Mouse (Mus musculus): ENCODE results near the gene Dclk1. TPM values are rescaled to one million over a fixed set of nuclear protein-coding genes. Genes with fewer than 3 reads are reported as not detected.

Dclk1 gene
- total RNA-seq, 2 experiments from 2014 or later, result 569 to 585 TPM

DNA sequence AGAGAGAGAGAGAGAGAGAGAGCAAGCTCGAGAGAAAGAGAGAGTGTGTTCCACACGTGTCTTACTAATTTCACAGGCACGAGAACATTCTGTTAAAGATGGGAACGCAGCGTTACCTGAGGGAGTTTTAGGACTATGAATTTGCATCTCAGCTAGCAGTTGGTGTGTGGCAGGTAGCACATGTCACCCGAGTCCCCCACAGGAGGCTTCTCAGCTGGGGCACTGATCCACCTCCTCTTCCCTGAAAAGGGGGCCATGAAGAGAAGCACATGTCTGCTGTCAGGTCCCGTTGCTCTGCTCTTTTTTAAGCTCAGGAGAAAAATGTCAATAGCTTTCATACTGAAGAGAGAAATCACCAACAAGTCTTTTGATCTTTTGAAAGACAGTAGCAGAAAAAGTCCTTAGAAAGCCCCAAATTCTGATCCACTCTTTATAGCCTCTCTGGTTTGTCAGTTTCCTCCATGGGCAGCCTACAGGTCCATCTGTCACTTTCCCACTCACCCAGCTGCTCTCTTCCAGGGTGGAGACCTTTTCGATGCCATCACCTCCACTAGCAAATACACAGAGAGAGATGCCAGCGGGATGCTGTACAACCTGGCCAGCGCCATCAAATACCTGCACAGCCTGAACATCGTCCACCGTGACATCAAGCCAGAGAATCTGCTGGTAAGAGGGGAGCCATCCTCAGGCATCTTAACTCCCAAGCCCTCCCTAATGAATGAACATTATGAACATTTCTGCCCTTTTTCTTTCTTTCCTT lies 247.2 kb downstream of the Dclk1 start:
- TF ChIP-seq CTCF (conservative IDR thresholded peaks at IDR 0.05), result no peak
- peak in 1 of 2 experiments; percentile 45 for DNase-seq (ENCODE audit: low spot score in 2 of 2)
- Histone ChIP-seq H3K4me3 (no peak overlapping the region), H3K27ac (peak overlapping the region; percentile 64)

DNA sequence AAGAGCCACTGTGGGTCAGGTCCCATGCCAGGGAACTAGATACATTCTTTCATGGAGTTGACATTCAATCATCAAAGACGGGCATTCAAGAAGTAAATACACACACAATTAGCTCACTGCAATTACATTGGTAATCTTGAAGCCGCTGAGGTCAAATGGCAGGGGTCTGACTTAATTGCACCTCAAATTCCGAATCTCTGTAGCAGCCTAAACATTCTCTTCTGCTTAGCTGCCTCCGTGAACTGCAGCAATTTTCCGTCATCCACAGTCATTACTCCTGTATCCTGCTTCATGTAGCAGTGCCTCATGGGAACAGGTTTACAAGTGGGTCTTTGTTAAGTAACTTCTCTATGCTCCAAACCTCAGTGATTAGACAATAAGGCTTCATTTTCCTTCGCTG lies 249.9 kb downstream of the Dclk1 start:
- no peak overlapping the region for H3K4me3 ChIP-seq
- H3K27ac ChIP-seq, result peak overlapping the region; percentile 16; the same call in 1 of the 2 replicates
- TF ChIP-seq CTCF (conservative IDR thresholded peaks at IDR 0.05), result no peak
- DNase-seq (ENCODE audit: low spot score in 2 of 2), result no peak

DNA sequence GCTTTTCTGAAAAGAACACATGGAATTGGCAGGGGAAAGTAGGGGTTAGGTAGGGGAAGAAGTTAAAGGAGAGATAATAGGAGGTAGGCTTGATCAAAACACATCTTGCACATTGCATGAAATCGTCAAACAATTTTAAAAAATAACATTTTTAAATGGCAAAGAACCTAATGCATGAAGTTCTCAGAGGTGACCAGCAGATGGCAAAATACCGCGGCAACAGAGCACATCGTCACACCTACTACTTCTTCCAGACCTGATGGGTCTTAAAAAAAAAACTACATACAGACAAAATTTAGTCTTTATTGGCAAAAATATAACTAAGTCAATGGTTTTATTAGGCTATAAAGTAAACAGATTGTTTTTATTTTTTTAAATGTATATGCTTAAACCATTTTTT lies 252.2 kb downstream of the Dclk1 start:
- DNase-seq (ENCODE audit: low spot score in 2 of 2), result no peak
- TF ChIP-seq CTCF (conservative IDR thresholded peaks at IDR 0.05), result peak; percentile 83
- no peak overlapping the region for H3K4me3 ChIP-seq
- peak overlapping the region; percentile 43; the same call in 1 of the 2 replicates for H3K27ac ChIP-seq

GRCm38 (mm10) chr3:55495231-55495630 lies 253.1 kb downstream of the Dclk1 start:
- no peak overlapping the region for H3K27ac ChIP-seq
- no peak overlapping the region for H3K4me3 ChIP-seq
- no peak for TF ChIP-seq CTCF (conservative IDR thresholded peaks at IDR 0.05)
- no peak for DNase-seq (ENCODE audit: low spot score in 2 of 2)

DNA sequence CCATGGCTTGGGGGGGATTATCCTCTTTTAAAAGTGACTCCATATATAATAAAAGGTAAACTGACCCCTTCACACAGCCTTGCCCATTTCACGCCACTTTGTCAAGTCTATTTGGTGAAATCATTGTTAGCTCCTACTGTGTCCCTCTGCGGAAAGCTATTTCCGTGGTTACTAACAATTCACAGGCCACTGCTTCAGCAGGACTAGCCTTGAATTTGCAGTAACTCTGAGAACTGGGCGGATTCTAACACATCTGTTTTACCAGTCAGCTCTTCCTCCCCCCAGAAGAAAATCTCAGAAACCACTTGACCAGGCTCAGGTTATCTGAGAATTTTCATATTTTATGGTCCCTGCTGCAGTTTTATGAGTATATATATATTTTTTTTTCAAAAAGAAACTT lies 253.7 kb downstream of the Dclk1 start:
- H3K4me3 ChIP-seq, result no peak overlapping the region
- no peak for TF ChIP-seq CTCF (conservative IDR thresholded peaks at IDR 0.05)
- H3K27ac ChIP-seq, result peak overlapping the region; percentile 23; the same call in 1 of the 2 replicates
- DNase-seq (ENCODE audit: low spot score in 2 of 2), result no peak

DNA sequence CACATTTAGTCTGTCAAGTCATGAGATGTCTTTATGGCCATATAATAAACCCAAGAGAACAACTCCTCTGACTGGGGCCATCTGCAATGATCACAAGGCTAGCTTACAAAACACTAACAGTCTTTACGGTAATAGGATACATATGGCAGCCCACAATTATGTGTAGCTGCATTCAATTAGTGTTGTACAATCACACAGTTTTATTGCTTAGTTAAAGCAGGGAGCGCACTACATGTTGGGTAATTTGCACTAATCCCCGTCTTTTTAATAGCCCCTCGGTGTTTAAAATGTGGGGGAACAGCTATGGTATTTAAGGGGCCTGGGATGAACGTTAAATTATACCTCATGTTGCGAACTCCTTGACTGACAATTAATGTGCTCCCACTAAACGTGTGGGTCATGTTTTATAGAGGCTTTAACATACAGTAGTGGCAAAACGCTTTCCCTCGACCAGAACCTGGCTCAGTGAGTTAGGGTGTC lies 254.3 kb downstream of the Dclk1 start:
- Histone ChIP-seq H3K4me3 (no peak overlapping the region), H3K27ac (0 out of 2 replicates have a peak overlapping the region, but pooled peaks have one; percentile 2)
- DNase-seq (ENCODE audit: low spot score in 2 of 2), result no peak
- no peak for TF ChIP-seq CTCF (conservative IDR thresholded peaks at IDR 0.05)

- Histone ChIP-seq H3K27ac (peak overlapping the region; percentile 24; the same call in 1 of the 2 replicates), H3K4me3 (no peak overlapping the region)
- DNase-seq (ENCODE audit: low spot score in 2 of 2), result no peak
- TF ChIP-seq CTCF (conservative IDR thresholded peaks at IDR 0.05), result no peak
Observed at GRCm38 (mm10) chr3:55499298-55499697, 257.1 kb downstream of the Dclk1 start.

DNA sequence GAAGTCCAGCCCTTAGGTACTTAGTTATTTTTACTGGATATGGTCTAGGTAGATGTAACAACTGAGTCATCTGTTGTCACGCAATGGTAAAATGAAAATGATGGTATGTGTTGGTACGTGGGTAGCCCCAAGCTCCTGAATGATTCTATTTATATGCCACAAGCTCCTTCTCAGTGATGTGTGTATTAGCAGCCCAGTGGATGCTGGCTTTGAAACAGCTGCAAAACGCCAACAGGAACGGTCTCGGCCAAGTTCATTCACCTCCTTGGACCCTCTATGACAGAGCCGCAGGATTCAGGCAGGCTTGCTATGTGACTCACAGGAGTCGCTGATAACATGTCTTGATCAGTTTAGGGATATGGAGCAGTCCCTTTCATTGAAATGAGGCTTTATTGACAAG lies 268.0 kb downstream of the Dclk1 start:
- Histone ChIP-seq H3K27ac (peak overlapping the region; percentile 78), H3K4me3 (no peak overlapping the region)
- DNase-seq (ENCODE audit: low spot score in 2 of 2), result no peak
- TF ChIP-seq CTCF (conservative IDR thresholded peaks at IDR 0.05), result no peak

DNA sequence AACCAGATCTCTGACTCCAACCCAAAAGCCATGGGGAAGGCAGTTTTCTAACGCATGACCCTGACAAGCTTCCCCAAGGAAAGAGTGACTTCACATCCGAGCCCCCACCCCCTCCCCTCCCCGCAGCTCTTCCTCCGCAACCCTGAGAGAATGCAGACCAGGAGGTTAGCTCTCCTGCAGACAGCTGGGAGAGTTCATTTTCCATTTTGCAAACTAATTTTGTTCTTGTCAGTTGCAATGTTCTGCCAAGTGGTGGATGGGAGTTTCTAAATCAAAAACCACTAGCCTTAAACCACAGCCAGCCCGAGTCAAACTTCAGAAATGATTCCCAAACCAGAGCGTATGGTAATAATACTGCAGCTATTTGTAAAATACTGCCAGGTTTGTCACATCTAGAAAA lies 269.5 kb downstream of the Dclk1 start:
- Histone ChIP-seq H3K27ac (peak overlapping the region; percentile 78), H3K4me3 (no peak overlapping the region)
- DNase-seq (ENCODE audit: low spot score in 2 of 2), result peak; percentile 46 to 66
- TF ChIP-seq CTCF (conservative IDR thresholded peaks at IDR 0.05), result no peak

DNA sequence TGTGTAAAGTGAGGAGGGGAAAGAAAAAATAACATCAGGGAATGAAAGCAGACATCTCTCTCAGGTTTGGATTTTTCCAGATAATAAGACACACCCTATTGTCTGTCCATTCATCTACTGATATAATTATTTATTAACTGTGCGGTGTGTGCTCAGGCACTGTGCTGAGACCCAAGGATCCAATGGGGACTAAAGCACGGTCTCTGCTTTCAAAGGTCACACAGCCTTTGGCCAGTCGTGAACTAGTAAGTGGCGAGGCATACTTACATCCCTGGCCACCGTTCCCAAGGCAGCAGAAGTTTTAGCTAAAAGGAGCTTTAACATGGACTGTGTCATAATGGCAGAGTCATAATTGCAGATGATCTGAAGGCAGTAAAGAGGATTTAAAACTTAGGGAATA lies 273.8 kb downstream of the Dclk1 start:
- no peak overlapping the region for H3K27ac ChIP-seq
- TF ChIP-seq CTCF (conservative IDR thresholded peaks at IDR 0.05), result no peak
- no peak overlapping the region for H3K4me3 ChIP-seq
- no peak for DNase-seq (ENCODE audit: low spot score in 2 of 2)

DNA sequence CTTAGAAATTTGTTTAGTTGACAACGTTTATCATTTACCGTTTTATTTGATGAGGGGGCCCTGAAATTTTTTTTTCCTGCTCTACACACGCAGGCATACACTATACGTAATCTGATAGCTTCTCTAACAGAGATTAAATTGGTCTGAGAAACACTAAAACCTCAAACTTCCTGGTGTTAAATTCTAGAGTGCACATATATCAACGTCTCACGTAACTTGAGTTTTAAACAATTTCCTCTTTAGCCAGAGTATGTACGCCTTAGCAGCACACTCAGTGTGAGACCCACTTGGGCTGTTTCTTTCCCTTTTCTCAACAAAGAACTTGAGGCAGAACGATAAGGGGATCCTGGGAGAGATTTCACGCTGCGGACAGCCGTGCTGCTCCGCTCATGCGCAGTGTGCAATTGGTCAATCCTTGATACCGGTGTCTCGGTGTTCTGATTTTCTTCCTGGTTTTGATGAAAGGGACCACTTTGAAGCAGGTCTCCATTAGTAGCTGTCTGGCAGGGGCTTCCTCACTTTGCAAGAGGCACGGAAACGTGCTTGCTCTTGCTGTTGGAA lies 275.4 kb downstream of the Dclk1 start:
- TF ChIP-seq CTCF (conservative IDR thresholded peaks at IDR 0.05), result no peak
- DNase-seq (ENCODE audit: low spot score in 2 of 2), result no peak
- no peak overlapping the region for H3K4me3 ChIP-seq
- H3K27ac ChIP-seq, result no peak overlapping the region; the same call in 1 of the 2 replicates

- peak; percentile 80 to 82 for DNase-seq (ENCODE audit: low spot score in 2 of 2)
- peak overlapping the region; percentile 64 for H3K27ac ChIP-seq
- H3K4me3 ChIP-seq, result no peak overlapping the region
- TF ChIP-seq CTCF (conservative IDR thresholded peaks at IDR 0.05), result peak; percentile 93
Observed at GRCm38 (mm10) chr3:55520240-55521180, 278.3 kb downstream of the Dclk1 start.

DNA sequence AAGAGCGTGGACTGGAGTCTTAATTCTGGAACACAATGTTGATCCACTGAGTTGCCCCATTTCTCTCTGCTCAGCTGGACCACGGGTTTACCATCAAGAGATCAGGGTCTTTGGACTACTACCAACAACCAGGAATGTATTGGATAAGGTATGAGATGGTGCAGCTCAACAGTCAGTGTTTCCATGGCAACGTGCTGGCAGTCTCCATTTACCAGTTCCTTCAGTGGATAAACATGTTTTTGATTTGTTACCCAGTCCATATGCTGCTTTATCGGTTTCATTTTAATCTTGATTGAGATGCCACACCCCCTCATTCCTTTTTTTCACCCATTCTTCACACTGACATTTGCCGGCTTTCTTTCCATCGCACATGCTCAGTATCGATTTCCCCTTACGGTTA lies 279.6 kb downstream of the Dclk1 start:
- no peak for TF ChIP-seq CTCF (conservative IDR thresholded peaks at IDR 0.05)
- Histone ChIP-seq H3K27ac (peak overlapping the region; percentile 64), H3K4me3 (no peak overlapping the region)
- peak in 1 of 2 experiments; percentile 67 for DNase-seq (ENCODE audit: low spot score in 2 of 2)
